Mouse (Mus musculus) right cerebral cortex, postnatal 10 days (tissue): ENCODE data around the gene Cnih1.

Experiments used
- DNase-seq, 2 experiments: peaks; one replicate each; pipeline ENCODE4 v3.0.0; 2021; ENCODE audit warnings: low spot score in 2 of 2

Gene Cnih1

DNA sequence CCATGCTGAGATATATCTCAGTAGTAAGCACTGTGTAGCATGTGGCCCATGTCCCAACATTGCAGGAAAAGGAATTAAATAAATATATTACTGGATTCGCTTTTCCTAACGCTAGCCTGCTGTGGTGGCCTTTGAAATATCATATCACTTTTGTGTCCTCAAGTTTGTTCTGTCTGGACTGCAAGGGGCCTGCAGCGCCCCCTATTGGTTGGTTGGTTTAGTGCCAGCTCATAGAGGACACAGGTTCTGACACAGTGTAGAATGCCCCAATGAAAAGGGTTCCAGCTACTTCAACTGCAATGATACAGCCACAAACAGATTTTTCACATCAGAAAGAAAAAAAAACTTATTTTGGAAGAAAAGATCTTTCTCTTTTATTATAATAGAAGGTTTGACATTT lies 62.5 kb downstream of the Cnih1 start:
- DNase-seq: no peak
